Mouse (Mus musculus): ENCODE results near the gene Dhx37. TPM values are rescaled to one million over a fixed set of nuclear protein-coding genes. Genes with fewer than 3 reads are reported as not detected.
A peak's percentile ranks its signal among the peaks of the same experiment; 100 is the strongest.

The Dhx37 gene
- total and polyA plus RNA-seq, 3 experiments = 27.4 to 549 (median 55.3) TPM

- no peaks in the 10 kb centered on the region for H3K27me3 ChIP-seq (ENCODE audit: control insufficient read depth in 1 of 2, insufficient read depth in 2 of 2, low read length in 2 of 2)
- no peak overlapping the region for H3K4me3 ChIP-seq (ENCODE audit: control insufficient read depth in 1 of 2, insufficient read depth in 1 of 2, low read depth in 2 of 2, low read length in 2 of 2)
- peaks cover 23% of the 10 kb centered on the region for H3K79me2 ChIP-seq (ENCODE audit: control insufficient read depth, insufficient read depth, low read length, poor library complexity)
- no peaks in the 10 kb centered on the region for H3K9me3 ChIP-seq (replicated peaks; ENCODE audit: insufficient read depth, low read length)
- TF ChIP-seq TBP (IDR thresholded peaks at IDR 0.05; ENCODE audit: low read depth, low read length) (peak; percentile 75), SMC3 (IDR thresholded peaks at IDR 0.05; ENCODE audit: low read depth, low read length) (no peak), NELFE (IDR thresholded peaks at IDR 0.05; ENCODE audit: low read depth, low read length) (no peak), GATA1 (IDR thresholded peaks at IDR 0.05; ENCODE audit: low read depth, low read length) (no peak), UBTF (IDR thresholded peaks at IDR 0.05; ENCODE audit: borderline replicate concordance, insufficient read depth, low read depth, low read length) (no peak)
- H3K36me3 ChIP-seq (ENCODE audit: control insufficient read depth in 1 of 2, insufficient read depth in 2 of 2, low read length in 2 of 2) = peaks cover 7 to 35% of the 10 kb centered on the region in 2 experiments
- no peak overlapping the region for H3K9ac ChIP-seq (ENCODE audit: control insufficient read depth, low read depth, low read length, poor library complexity, severe bottlenecking)
- peak overlapping the region; percentile 25 for H3K27ac ChIP-seq (ENCODE audit: control insufficient read depth, low read depth, low read length)
- H3K4me1 ChIP-seq (ENCODE audit: control insufficient read depth in 1 of 2, insufficient read depth in 2 of 2, low read length in 2 of 2) = peaks cover 9 to 40% of the 10 kb centered on the region in 2 experiments
- DNase-seq (ENCODE audit: low read depth, low spot score) = no peak
Observed at GRCm38 (mm10) chr5:125390906-125391477, 42.9 kb downstream of the Dhx37 start.

DNA sequence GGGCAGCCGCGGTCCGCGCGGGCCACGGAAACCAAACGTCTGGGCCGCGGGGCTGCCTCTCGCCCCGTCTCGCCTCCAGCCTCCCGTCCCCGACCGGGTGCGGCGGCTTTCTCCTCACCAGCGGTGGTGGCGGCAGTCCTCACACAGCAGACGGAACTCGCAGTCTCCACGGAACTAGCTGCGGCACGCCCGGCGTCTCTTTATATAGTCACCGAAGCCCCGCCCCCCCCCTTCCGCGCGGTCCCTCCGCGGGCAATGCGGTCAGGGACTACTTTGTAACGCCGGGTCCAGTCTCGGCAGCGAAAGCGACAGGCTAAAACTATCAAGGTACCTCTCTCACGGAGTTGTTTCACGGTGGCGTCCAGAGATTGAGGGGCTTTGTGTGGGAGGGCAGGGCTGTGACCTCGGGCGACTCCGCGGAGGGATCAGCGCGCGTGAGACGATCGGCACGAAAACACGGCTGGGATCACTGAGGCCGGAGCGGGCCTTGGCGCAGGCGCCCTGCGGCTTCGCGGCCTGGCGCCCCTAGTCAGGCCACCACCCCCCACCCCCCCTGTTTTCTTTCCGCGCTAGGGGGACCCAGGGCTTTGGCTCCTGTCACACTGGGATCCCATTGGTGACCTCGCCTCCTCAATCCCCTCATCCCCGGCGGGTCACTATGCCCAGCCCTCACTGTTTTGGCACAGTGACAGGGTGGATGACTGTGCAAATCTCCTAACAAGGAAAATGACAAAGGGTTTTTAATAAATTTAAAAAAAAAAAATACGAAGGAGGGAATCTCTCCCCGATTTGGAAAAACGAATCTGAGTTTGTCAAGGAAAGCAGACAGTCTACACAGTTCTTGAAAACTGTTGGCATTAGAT is 44.1 kb downstream of the Dhx37 start, which contains the start of gene Ubc:
TSS of gene Ubc (minus strand) at position 624 of the 863 bp plus-strand sequence.
- peaks cover 13 to 33% of the 10 kb centered on the region in 2 experiments for H3K36me3 ChIP-seq (ENCODE audit: control insufficient read depth in 1 of 2, insufficient read depth in 2 of 2, low read length in 2 of 2)
- peak; percentile 97 for DNase-seq (ENCODE audit: low read depth, low spot score)
- H3K27me3 ChIP-seq (ENCODE audit: control insufficient read depth in 1 of 2, insufficient read depth in 2 of 2, low read length in 2 of 2) = no peaks in the 10 kb centered on the region
- H3K4me1 ChIP-seq (ENCODE audit: control insufficient read depth in 1 of 2, insufficient read depth in 2 of 2, low read length in 2 of 2) = peaks cover 12 to 33% of the 10 kb centered on the region in 2 experiments
- peak within 1 kb of the TSS; percentile 88 for H3K9ac ChIP-seq (ENCODE audit: control insufficient read depth, low read depth, low read length, poor library complexity, severe bottlenecking)
- peak within 1 kb of the TSS; percentile 88 for H3K27ac ChIP-seq (ENCODE audit: control insufficient read depth, low read depth, low read length)
- peaks cover 26% of the 10 kb centered on the region for H3K79me2 ChIP-seq (ENCODE audit: control insufficient read depth, insufficient read depth, low read length, poor library complexity)
- H3K4me3 ChIP-seq (ENCODE audit: control insufficient read depth in 1 of 2, insufficient read depth in 1 of 2, low read depth in 2 of 2, low read length in 2 of 2) = peak within 1 kb of the TSS; percentile 74 to 85
- H3K9me3 ChIP-seq (replicated peaks; ENCODE audit: insufficient read depth, low read length) = no peaks in the 10 kb centered on the region
- TF ChIP-seq MYB (IDR thresholded peaks at IDR 0.05; ENCODE audit: low read depth, low read length) = no peak
- 0 out of 2 replicates have a peak, but pooled peaks have one; percentile 51 for TF ChIP-seq ZKSCAN1 (IDR thresholded peaks at IDR 0.05; ENCODE audit: low read depth, low read length)
- peak; percentile 100 for TF ChIP-seq NELFE (IDR thresholded peaks at IDR 0.05; ENCODE audit: low read depth, low read length)
- TF ChIP-seq TBP (IDR thresholded peaks at IDR 0.05; ENCODE audit: low read depth, low read length) = peak; percentile 96
- TF ChIP-seq EP300 (IDR thresholded peaks at IDR 0.05; ENCODE audit: low read depth in 1 of 2, low read length in 2 of 2) = peak; percentile 50 to 71
- peak; percentile 89 for TF ChIP-seq RCOR1 (IDR thresholded peaks at IDR 0.05; ENCODE audit: low read depth, low read length)
- peak; percentile 88; the same call in 1 of the 2 replicates for TF ChIP-seq KAT2A (conservative IDR thresholded peaks at IDR 0.05; ENCODE audit: low read depth, low read length)
- TF ChIP-seq BHLHE40 (IDR thresholded peaks at IDR 0.05; ENCODE audit: borderline replicate concordance, low read depth, low read length) = no peak
- peak; percentile 99 for TF ChIP-seq GABPA (IDR thresholded peaks at IDR 0.05; ENCODE audit: low read depth, low read length)
- TF ChIP-seq MYC (IDR thresholded peaks at IDR 0.05; ENCODE audit: low read depth, low read length) = peak; percentile 51; the same call in 1 of the 2 replicates
- no peak for TF ChIP-seq RAD21 (IDR thresholded peaks at IDR 0.05; ENCODE audit: low read depth, low read length)
- no peak for TF ChIP-seq CTCF (IDR thresholded peaks at IDR 0.05 in 2 of 3, conservative IDR thresholded peaks at IDR 0.05 in 1 of 3; ENCODE audit: control insufficient read depth in 1 of 3, insufficient read depth in 1 of 3, low read depth in 2 of 3, low read length in 3 of 3, poor library complexity in 1 of 3, severe bottlenecking in 1 of 3)
- TF ChIP-seq POLR2AphosphoS2 (IDR thresholded peaks at IDR 0.05; ENCODE audit: low read length) = peak; percentile 100
- TF ChIP-seq GATA1 (IDR thresholded peaks at IDR 0.05; ENCODE audit: low read depth, low read length) = no peak
- TF ChIP-seq MAZ (IDR thresholded peaks at IDR 0.05; ENCODE audit: low read depth, low read length) = peak; percentile 93; the same call in 1 of the 2 replicates
- TF ChIP-seq E2F4 (IDR thresholded peaks at IDR 0.05; ENCODE audit: borderline replicate concordance, low read depth, low read length) = peak; percentile 68; the same call in 1 of the 2 replicates
- 0 out of 2 replicates have a peak, but pooled peaks have one; percentile 16 for TF ChIP-seq CHD2 (IDR thresholded peaks at IDR 0.05; ENCODE audit: low read length)
- 0 out of 2 replicates have a peak, but pooled peaks have one; percentile 3 for TF ChIP-seq USF1 (IDR thresholded peaks at IDR 0.05; ENCODE audit: low read depth, low read length)
- no peak for TF ChIP-seq TAL1 (IDR thresholded peaks at IDR 0.05; ENCODE audit: low read length)
- no peak for TF ChIP-seq UBTF (IDR thresholded peaks at IDR 0.05; ENCODE audit: borderline replicate concordance, insufficient read depth, low read depth, low read length)
- TF ChIP-seq TCF12 (IDR thresholded peaks at IDR 0.05; ENCODE audit: low read depth, low read length) = peak; percentile 59
- TF ChIP-seq MAFK (IDR thresholded peaks at IDR 0.05; ENCODE audit: borderline replicate concordance, low read depth, low read length) = peak; percentile 89
- peak; percentile 81 for TF ChIP-seq NRF1 (IDR thresholded peaks at IDR 0.05; ENCODE audit: insufficient read depth, low read depth, low read length, poor library complexity, severe bottlenecking)
- TF ChIP-seq ETS1 (IDR thresholded peaks at IDR 0.05; ENCODE audit: low read depth, low read length) = peak; percentile 81
- TF ChIP-seq SIN3A (IDR thresholded peaks at IDR 0.05; ENCODE audit: low read length) = peak; percentile 77
- 0 out of 2 replicates have a peak, but pooled peaks have one; percentile 81 for TF ChIP-seq CHD1 (IDR thresholded peaks at IDR 0.05; ENCODE audit: low read depth, low read length)
- no peak for TF ChIP-seq ZC3H11A (IDR thresholded peaks at IDR 0.05; ENCODE audit: low read depth, low read length)

Data from MEL (cell line).